25 mouse cellular contexts compared by ENCODE assay signal in genomic region chr17:81782326-81782725, GRCm38 (mm10). TPM values are rescaled to one million over a fixed set of nuclear protein-coding genes. Genes with fewer than 3 reads are reported as not detected.
DNase-seq lines count a peak whose midpoint lies in the region; ATAC-seq and TF ChIP-seq lines count a peak whose summit lies in the region.
"Had no signal": no experiment of that assay in that cellular context is flagged by ENCODE, and none has a peak within 500 bp of the region (broad histone marks: within the 10 kb centered on the region; RNA-seq: fewer than 3 reads in every experiment).

No protein-coding gene starts in this region.

- no peak for ATAC-seq in heart, embryonic 15.5 days (replicated peaks; ENCODE audit: insufficient number of reproducible peaks, insufficient read depth, low FRiP score, low read depth)
- ATAC-seq in megakaryocyte progenitor cell, adult 5-6 weeks (replicated peaks; ENCODE audit: poor library complexity): peak; percentile 85
- ATAC-seq: forebrain, embryonic 14.5 days; hindbrain, embryonic 16.5 days; intestine, embryonic 15.5 days; liver, postnatal 0 days; lung, postnatal 0 days; midbrain, embryonic 13.5 days had no signal

- no peak for TF ChIP-seq CTCF in heart, adult 2 months (IDR thresholded peaks at IDR 0.05)

- intact Hi-C loops in heart, adult 2 months (cut with DNase I): loop anchor here (10.0 kb wide), 1 partner anchor 118 kb away; no protein-coding TSS in a partner anchor
- intact Hi-C loops in heart, postnatal 14 days (cut with DNase I): loop anchor here (10.0 kb wide), 1 partner anchor 118 kb away; no protein-coding TSS in a partner anchor
- intact Hi-C loops in left cerebral cortex, postnatal 14 days (cut with DNase I): loop anchor here (10.0 kb wide), 1 partner anchor 118 kb away; no protein-coding TSS in a partner anchor

- WGBS in heart, adult 2 months: 64% methylated on average over 4 of the region's 4 CpGs
- 63% methylated on average over 4 of the region's 4 CpGs for WGBS in heart, embryonic 15.5 days

- H3K27me3 ChIP-seq in heart, adult 2 months (ENCODE audit: control insufficient read depth, insufficient read depth, low read length): no peaks in the 10 kb centered on the region
- H3K27me3 ChIP-seq in heart, embryonic 15.5 days: no peaks in the 10 kb centered on the region
- H3K27me3 ChIP-seq: embryonic facial prominence, embryonic 15.5 days; intestine, embryonic 15.5 days; limb, embryonic 12.5 days; midbrain, embryonic 13.5 days had no signal

- no peak overlapping the region for H3K4me2 ChIP-seq in heart, embryonic 15.5 days
- H3K4me2 ChIP-seq: embryonic facial prominence, embryonic 15.5 days; intestine, embryonic 15.5 days; limb, embryonic 12.5 days; liver, embryonic 11.5 days; midbrain, embryonic 13.5 days had no signal

- H3K9ac ChIP-seq in heart, adult 2 months (ENCODE audit: low read depth, low read length): no peak overlapping the region
- no peak overlapping the region for H3K9ac ChIP-seq in heart, embryonic 15.5 days
- H3K9ac ChIP-seq: embryonic facial prominence, embryonic 15.5 days; intestine, embryonic 15.5 days; limb, embryonic 12.5 days; liver, postnatal 0 days; midbrain, embryonic 13.5 days had no signal

- TF ChIP-seq EP300 in heart, adult 2 months (IDR thresholded peaks at IDR 0.05; ENCODE audit: insufficient read depth, low read depth, low read length): no peak

- peak overlapping the region; percentile 63 for H3K27ac ChIP-seq in heart, adult 2 months
- peak overlapping the region; percentile 86 for H3K27ac ChIP-seq in heart, embryonic 15.5 days
- H3K27ac ChIP-seq: embryonic facial prominence, embryonic 15.5 days; gastrocnemius, adult 2 months; intestine, embryonic 15.5 days; limb, embryonic 12.5 days; midbrain, embryonic 13.5 days had no signal

- H3K9me3 ChIP-seq in heart, embryonic 15.5 days (replicated peaks): no peaks in the 10 kb centered on the region
- H3K9me3 ChIP-seq: embryonic facial prominence, embryonic 15.5 days; intestine, embryonic 15.5 days; limb, embryonic 12.5 days; midbrain, embryonic 13.5 days had no signal

- peaks cover 6% of the 10 kb centered on the region; the same call in 1 of the 2 replicates for H3K4me1 ChIP-seq in heart, adult 2 months (ENCODE audit: control insufficient read depth, insufficient read depth, low read length)
- H3K4me1 ChIP-seq in heart, embryonic 15.5 days (replicated peaks): peaks cover 28% of the 10 kb centered on the region
- H3K4me1 ChIP-seq: embryonic facial prominence, embryonic 15.5 days; intestine, embryonic 15.5 days; limb, embryonic 12.5 days; midbrain, embryonic 13.5 days had no signal

- H3K4me3 ChIP-seq in heart, adult 2 months: no peak overlapping the region
- no peak overlapping the region for H3K4me3 ChIP-seq in heart, embryonic 15.5 days
- H3K4me3 ChIP-seq: embryonic facial prominence, embryonic 15.5 days; gastrocnemius, adult 2 months; intestine, embryonic 15.5 days; limb, embryonic 12.5 days; midbrain, embryonic 13.5 days had no signal

- no peak for DNase-seq in heart, adult 2 months
- no peak for DNase-seq in heart, postnatal 14 days
- DNase-seq in heart, postnatal 4 days: no peak
- peak; percentile 10 for DNase-seq in c-Kit-positive CD71-negative TER-119-negative erythroid progenitor cells, embryonic 14.5 days (ENCODE audit: low read depth)
- DNase-seq in left cerebral cortex, postnatal 14 days (ENCODE audit: low spot score in 2 of 2): no peak
- no peak for DNase-seq in adrenal gland, adult 18-20 months (ENCODE audit: low spot score in 2 of 2)
- DNase-seq: adrenal gland, adult 8-10 months; cerebellum, adult 9-10 months; gastrocnemius, adult 2 months; kidney, adult 9 months; kidney, postnatal 25 days; layer of hippocampus, postnatal 36 days; liver, postnatal 0 days; right cerebral cortex, postnatal 14 days; spleen, adult 18-20 months had no signal

- TF ChIP-seq POLR2A in heart, adult 2 months (IDR thresholded peaks at IDR 0.05; ENCODE audit: insufficient read depth, low read depth, low read length): no peak

- H3K79me2 ChIP-seq in heart, adult 2 months (replicated peaks; ENCODE audit: control insufficient read depth, insufficient read depth, low read length): no peaks in the 10 kb centered on the region

- peaks cover 3% of the 10 kb centered on the region; the same call in 1 of the 2 replicates for H3K36me3 ChIP-seq in heart, adult 2 months (ENCODE audit: control insufficient read depth, insufficient read depth, low read length)
- H3K36me3 ChIP-seq in heart, embryonic 15.5 days: no peaks in the 10 kb centered on the region
- H3K36me3 ChIP-seq: embryonic facial prominence, embryonic 15.5 days; intestine, embryonic 15.5 days; limb, embryonic 12.5 days; midbrain, embryonic 13.5 days had no signal

RNA-seq across cellular contexts. Expression of gene Slc8a1, which starts 44.1 kb away (rescaled TPM):
- total RNA-seq in heart, adult 2 months (2021): 100 to 1,000 TPM; 426 to 460 TPM
- polyA plus RNA-seq in heart, adult 2 months (2012; rRNA removed): 49.9 and 111 TPM in 2 replicates
- total RNA-seq in heart, postnatal 14 days (2021): 100 to 1,000 TPM; 367 to 433 TPM
- 73.3 and 83.6 TPM in 2 replicates for polyA plus RNA-seq in heart, embryonic 15.5 days (2015; fragmentation: Nextera tagmentation; extraction: Ambion mirVana)
- 1,000 to 10,000 TPM; 1,020 to 1,023 TPM for total RNA-seq in heart, postnatal 4 days (2021)
- 2.9 and 5.8 TPM in 2 replicates for total RNA-seq in megakaryocyte progenitor cell, adult 5-6 weeks (2015)
- total RNA-seq in megakaryocyte progenitor cell, adult 5-6 weeks (2017): 4.5 and 4.8 TPM in 2 replicates
- 100 to 1,000 TPM; 245 to 255 TPM for total RNA-seq in left cerebral cortex, postnatal 14 days (2021)
- total RNA-seq in adrenal gland, adult 18-20 months (2021): 1 to 10 TPM; 6.6 to 8.3 TPM

Comparison
In these comparisons a context has a peak if more than half of its experiments do, and no peak if none do; other contexts are left out.
1. RNA of gene Slc8a1, which starts 44.1 kb away (total RNA-seq): 1,020 to 1,023 TPM in heart, postnatal 4 days, 426 to 460 TPM in heart, adult 2 months, 367 to 433 TPM in heart, postnatal 14 days and 245 to 255 TPM in left cerebral cortex, postnatal 14 days; 6.6 to 8.3 TPM in adrenal gland, adult 18-20 months and 2.9 to 5.8 TPM in megakaryocyte progenitor cell, adult 5-6 weeks; every median in the first group is over 10 times any median in the second.